Mouse (Mus musculus) midbrain, embryonic 16.5 days (tissue): Measurements from ENCODE around the gene Foxp1. TPM values are rescaled to one million over a fixed set of nuclear protein-coding genes. Genes with fewer than 3 reads are reported as not detected.

Experiments
- ATAC-seq: fragments of 200-750 bp; cut with Nextera tagmentation; 2 replicates; pipeline ENCODE4 v1.8.0; 2017; ENCODE audit warnings: moderate TSS enrichment
- H3K27ac ChIP-seq: fragments of 300-500 bp; sonication (generic); 2 replicates; pipeline ENCODE4 v1.5.1; 2014; ENCODE audit warnings: mild to moderate bottlenecking, low read length, mixed read lengths
- H3K27me3 ChIP-seq: fragments of 300-500 bp; sonication (generic); 2 replicates; pipeline ENCODE4 v1.6.1; 2014; ENCODE audit warnings: low read depth, low read length, mixed read lengths; ENCODE audit not compliant: control insufficient read depth, insufficient read depth
- H3K36me3 ChIP-seq: fragments of 300-500 bp; sonication (generic); 2 replicates; pipeline ENCODE4 v1.6.1; 2014; ENCODE audit warnings: mild to moderate bottlenecking, low read length, moderate library complexity, mixed read lengths; ENCODE audit not compliant: control insufficient read depth, insufficient read depth
- H3K4me1 ChIP-seq: fragments of 300-500 bp; sonication (generic); 2 replicates; pipeline ENCODE4 v1.6.1; 2014; ENCODE audit warnings: mild to moderate bottlenecking, low read length, mixed read lengths; ENCODE audit not compliant: control insufficient read depth, insufficient read depth
- H3K4me2 ChIP-seq: fragments of 300-500 bp; sonication (generic); 2 replicates; pipeline ENCODE4 v1.6.1; 2014; ENCODE audit warnings: mild to moderate bottlenecking, low read length, mixed read lengths
- H3K4me3 ChIP-seq: fragments of 300-500 bp; sonication (generic); 2 replicates; pipeline ENCODE4 v1.5.1; 2014; ENCODE audit warnings: low read depth, mild to moderate bottlenecking, low read length, moderate library complexity, mixed read lengths
- H3K9ac ChIP-seq: fragments of 300-500 bp; sonication (generic); 2 replicates; pipeline ENCODE4 v1.6.1; 2014; ENCODE audit warnings: low read depth, low read length, mixed read lengths
- H3K9me3 ChIP-seq: fragments of 300-500 bp; sonication (generic); replicated peaks from 2 replicates; pipeline ENCODE4 v1.6.1; 2014; ENCODE audit warnings: mild to moderate bottlenecking, low read length, mixed read lengths; ENCODE audit not compliant: control insufficient read depth, poor library complexity, severe bottlenecking
- WGBS: fragments of 180-500 bp; shearing (Covaris S2); extraction: QIAGEN DNeasy Blood & Tissue Kit; methylation state at CpG from one replicate; pipeline ENCODE4 v1.1.7; 2014; 5-methylcytosine and 5-hydroxymethylcytosine counted together
- polyA plus RNA-seq: library from polyadenylated mRNA; unstranded; fragments of >200 nt; fragmentation: Nextera tagmentation; extraction: Ambion mirVana; gene quantifications from 2 replicates; pipeline ENCODE4 v1.2.1, GENCODE M21; 2015

Foxp1 gene
- polyA plus RNA-seq, 1 experiment from 2014 or later, result 79.8 TPM

GRCm38 (mm10) chr6:99284019-99284418, 238.5 kb downstream of the Foxp1 start:
- no peak overlapping the region for H3K9ac ChIP-seq
- no peaks in the 10 kb centered on the region for H3K9me3 ChIP-seq
- no peak overlapping the region for H3K4me3 ChIP-seq
- ATAC-seq, result no peak
- H3K36me3 ChIP-seq, result no peaks in the 10 kb centered on the region
- WGBS, result 75% methylated on average over 4 of the region's 4 CpGs
- H3K4me2 ChIP-seq, result no peak overlapping the region
- H3K4me1 ChIP-seq, result peaks cover 4% of the 10 kb centered on the region; the same call in 1 of the 2 replicates
- H3K27ac ChIP-seq, result no peak overlapping the region
- no peaks in the 10 kb centered on the region for H3K27me3 ChIP-seq

GRCm38 (mm10) chr6:99282866-99283657, 239.5 kb downstream of the Foxp1 start:
- no peak overlapping the region for H3K4me3 ChIP-seq
- H3K27ac ChIP-seq, result no peak overlapping the region
- no peak overlapping the region for H3K9ac ChIP-seq
- no peaks in the 10 kb centered on the region for H3K27me3 ChIP-seq
- peak overlapping the region; percentile 10; the same call in 1 of the 2 replicates for H3K4me2 ChIP-seq
- 36% methylated on average over 15 of the region's 15 CpGs for WGBS
- no peaks in the 10 kb centered on the region for H3K9me3 ChIP-seq
- no peaks in the 10 kb centered on the region for H3K36me3 ChIP-seq
- no peak for ATAC-seq
- H3K4me1 ChIP-seq, result peaks cover 4% of the 10 kb centered on the region; the same call in 1 of the 2 replicates

GRCm38 (mm10) chr6:99281433-99281832, 241.1 kb downstream of the Foxp1 start:
- Histone ChIP-seq H3K9ac (no peak overlapping the region), H3K4me1 (peaks cover 4% of the 10 kb centered on the region; the same call in 1 of the 2 replicates), H3K36me3 (no peaks in the 10 kb centered on the region), H3K4me3 (no peak overlapping the region), H3K4me2 (no peak overlapping the region), H3K27me3 (no peaks in the 10 kb centered on the region), H3K27ac (no peak overlapping the region), H3K9me3 (no peaks in the 10 kb centered on the region)
- ATAC-seq, result no peak
- WGBS, result 96% methylated on average over 9 of the region's 9 CpGs

GRCm38 (mm10) chr6:99280619-99281018, 241.9 kb downstream of the Foxp1 start:
- H3K27me3 ChIP-seq, result no peaks in the 10 kb centered on the region
- ATAC-seq, result no peak
- no peaks in the 10 kb centered on the region for H3K36me3 ChIP-seq
- H3K4me3 ChIP-seq, result no peak overlapping the region
- 71% methylated on average over 5 of the region's 5 CpGs for WGBS
- no peak overlapping the region for H3K9ac ChIP-seq
- peaks cover 4% of the 10 kb centered on the region; the same call in 1 of the 2 replicates for H3K4me1 ChIP-seq
- H3K9me3 ChIP-seq, result no peaks in the 10 kb centered on the region
- H3K4me2 ChIP-seq, result no peak overlapping the region
- H3K27ac ChIP-seq, result no peak overlapping the region

GRCm38 (mm10) chr6:99277251-99277650, 245.3 kb downstream of the Foxp1 start:
- no peak for ATAC-seq
- no peaks in the 10 kb centered on the region for H3K9me3 ChIP-seq
- H3K9ac ChIP-seq, result no peak overlapping the region
- no peak overlapping the region for H3K4me3 ChIP-seq
- H3K36me3 ChIP-seq, result no peaks in the 10 kb centered on the region
- H3K27me3 ChIP-seq, result no peaks in the 10 kb centered on the region
- WGBS, result 78% methylated on average over 1 of the region's 1 CpGs
- no peak overlapping the region for H3K4me2 ChIP-seq
- H3K4me1 ChIP-seq, result no peaks in the 10 kb centered on the region
- no peak overlapping the region for H3K27ac ChIP-seq

- no peaks in the 10 kb centered on the region for H3K36me3 ChIP-seq
- no peaks in the 10 kb centered on the region for H3K9me3 ChIP-seq
- H3K4me2 ChIP-seq, result no peak overlapping the region
- H3K4me3 ChIP-seq, result no peak overlapping the region
- WGBS, result 81% methylated on average over 7 of the region's 7 CpGs
- H3K27ac ChIP-seq, result no peak overlapping the region
- no peaks in the 10 kb centered on the region for H3K27me3 ChIP-seq
- no peak overlapping the region for H3K9ac ChIP-seq
- no peak for ATAC-seq
- H3K4me1 ChIP-seq, result no peaks in the 10 kb centered on the region
Observed at GRCm38 (mm10) chr6:99276297-99276653, 246.2 kb downstream of the Foxp1 start.

- Histone ChIP-seq H3K4me3 (no peak overlapping the region), H3K9me3 (no peaks in the 10 kb centered on the region), H3K27me3 (no peaks in the 10 kb centered on the region), H3K36me3 (no peaks in the 10 kb centered on the region), H3K27ac (no peak overlapping the region), H3K4me2 (no peak overlapping the region), H3K9ac (no peak overlapping the region), H3K4me1 (no peaks in the 10 kb centered on the region)
- WGBS, result 68% methylated on average over 21 of the region's 21 CpGs
- no peak for ATAC-seq
Observed at GRCm38 (mm10) chr6:99275381-99276296, 246.9 kb downstream of the Foxp1 start.

GRCm38 (mm10) chr6:99274667-99275066, 247.9 kb downstream of the Foxp1 start:
- H3K27ac ChIP-seq, result no peak overlapping the region
- H3K4me3 ChIP-seq, result no peak overlapping the region
- no peak overlapping the region for H3K4me2 ChIP-seq
- H3K36me3 ChIP-seq, result no peaks in the 10 kb centered on the region
- H3K9ac ChIP-seq, result no peak overlapping the region
- no peaks in the 10 kb centered on the region for H3K4me1 ChIP-seq
- ATAC-seq, result no peak
- H3K27me3 ChIP-seq, result no peaks in the 10 kb centered on the region
- WGBS, result 91% methylated on average over 5 of the region's 5 CpGs
- no peaks in the 10 kb centered on the region for H3K9me3 ChIP-seq

- no peaks in the 10 kb centered on the region for H3K27me3 ChIP-seq
- H3K4me3 ChIP-seq, result no peak overlapping the region
- no peak overlapping the region for H3K27ac ChIP-seq
- no peaks in the 10 kb centered on the region for H3K4me1 ChIP-seq
- no peaks in the 10 kb centered on the region for H3K36me3 ChIP-seq
- H3K9me3 ChIP-seq, result no peaks in the 10 kb centered on the region
- no peak overlapping the region for H3K9ac ChIP-seq
- 87% methylated on average over 6 of the region's 6 CpGs for WGBS
- ATAC-seq, result no peak
- no peak overlapping the region for H3K4me2 ChIP-seq
Observed at GRCm38 (mm10) chr6:99274222-99274621, 248.3 kb downstream of the Foxp1 start.
